Mouse (Mus musculus) ovary, adult 18-20 months (tissue): ENCODE measurements around the gene Ltb4r1.

Source experiments
- DNase-seq: peaks from one replicate; pipeline ENCODE4 v3.0.0; 2022; ENCODE audit warnings: low spot score, mixed read lengths

Ltb4r1 gene

DNA sequence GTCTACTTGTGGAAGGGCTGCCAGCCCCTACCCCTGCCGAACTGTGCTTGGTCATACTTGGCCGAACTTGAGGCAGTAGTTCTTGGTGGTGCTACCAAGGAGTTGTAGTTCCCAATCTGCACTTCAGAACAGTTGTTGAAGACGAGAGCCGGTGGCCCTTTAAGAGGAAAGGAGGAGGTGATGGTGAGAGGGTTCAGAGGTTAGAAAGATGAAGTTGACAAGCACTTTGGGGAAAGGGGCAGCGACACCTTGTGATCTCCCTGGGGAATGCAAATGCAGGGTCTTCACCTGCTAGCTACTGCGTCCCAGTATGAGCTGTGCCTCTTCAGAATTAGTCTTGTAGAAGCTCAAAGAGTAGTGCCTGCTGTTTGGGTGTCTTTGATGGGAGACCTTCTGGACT is 19.4 kb downstream of the Ltb4r1 start:
- DNase-seq: no peak

GRCm38 (mm10) chr14:55787731-55788130 is 22.0 kb downstream of the Ltb4r1 start:
- no peak for DNase-seq

DNA sequence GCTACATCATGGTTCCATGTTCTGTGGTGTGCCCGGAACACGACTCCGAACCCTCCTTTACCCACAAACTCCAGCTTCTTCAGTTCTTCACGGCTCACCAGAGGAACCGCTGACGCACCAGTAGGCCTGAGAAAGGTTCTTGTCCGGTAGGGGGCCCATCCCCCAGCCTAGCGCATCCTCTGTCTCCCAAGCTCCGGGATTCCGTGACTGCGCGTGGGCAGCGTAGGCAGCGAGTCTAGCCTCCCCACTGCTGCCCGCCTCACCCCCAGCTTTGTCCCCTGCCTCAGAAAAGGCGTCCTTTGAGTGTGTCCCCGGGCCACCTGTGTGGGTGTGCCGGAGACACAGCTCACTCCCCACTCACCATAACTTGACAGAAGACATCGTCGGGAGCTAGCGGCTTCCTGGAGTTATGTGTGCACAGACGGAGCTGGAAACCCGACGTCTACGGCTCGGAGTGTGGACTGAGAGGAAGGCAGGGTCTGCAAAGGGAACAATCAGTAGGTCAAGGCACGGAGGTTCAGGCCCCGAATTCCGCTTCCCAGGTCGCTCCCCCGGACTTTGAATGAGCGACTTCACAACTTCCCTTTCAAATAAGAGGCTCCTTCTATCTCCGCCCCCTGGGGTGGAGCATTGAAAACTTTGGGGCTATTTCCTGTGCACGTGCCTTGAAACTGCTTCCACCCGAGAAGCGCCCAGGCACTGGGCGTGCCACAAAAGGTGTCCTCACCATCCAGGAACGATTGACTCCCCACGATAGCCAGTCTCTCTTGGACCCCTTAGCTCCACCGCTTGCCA is 22.7 kb downstream of the Ltb4r1 start, which contains the start of gene Ripk3:
Gene Ripk3 (minus strand): TSS at position 610 of the 795 bp plus-strand sequence.
- DNase-seq: no peak

GRCm38 (mm10) chr14:55793461-55793860 is 27.7 kb downstream of the Ltb4r1 start:
- DNase-seq: no peak

DNA sequence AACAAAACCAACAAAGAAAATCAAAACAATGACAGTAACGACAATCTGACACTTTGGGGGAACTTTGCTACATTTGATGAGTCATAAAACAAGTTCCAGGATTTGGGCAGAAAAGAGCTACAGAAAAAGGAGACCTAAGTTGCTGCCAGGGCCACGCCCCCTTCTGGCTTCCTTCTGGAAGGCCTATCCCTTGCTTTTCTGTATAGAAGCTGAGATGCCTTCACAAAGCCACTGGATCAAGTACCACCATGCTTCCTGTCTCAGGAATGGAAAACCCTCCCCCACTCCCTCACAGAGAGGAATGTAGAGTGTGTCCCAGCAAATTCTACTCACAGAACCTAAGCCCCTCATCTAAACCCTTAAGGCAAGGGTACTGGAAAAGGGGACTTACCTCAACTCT is 28.2 kb downstream of the Ltb4r1 start:
- DNase-seq: no peak

GRCm38 (mm10) chr14:55795380-55796163 is 29.8 kb downstream of the Ltb4r1 start:
- DNase-seq: no peak

DNA sequence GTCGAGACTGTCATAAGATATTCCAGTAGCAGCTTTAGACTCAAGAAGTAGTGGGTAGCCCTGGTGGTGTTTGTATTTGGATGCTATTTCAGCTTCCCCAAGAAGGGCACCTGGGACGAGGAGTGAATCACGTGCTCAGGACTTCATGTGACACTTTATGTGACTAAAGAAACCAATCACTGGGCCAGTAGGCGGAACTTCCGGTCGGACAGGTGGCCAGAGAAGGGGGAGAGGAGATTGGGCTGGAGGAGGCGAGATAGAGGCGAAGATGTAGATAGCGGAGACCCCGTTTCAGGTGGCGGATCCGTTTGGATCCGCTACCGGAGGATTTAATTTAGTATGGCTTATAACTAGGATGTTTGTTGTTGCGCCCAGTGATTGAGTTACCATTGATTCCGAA is 49.1 kb downstream of the Ltb4r1 start:
- DNase-seq: no peak

DNA sequence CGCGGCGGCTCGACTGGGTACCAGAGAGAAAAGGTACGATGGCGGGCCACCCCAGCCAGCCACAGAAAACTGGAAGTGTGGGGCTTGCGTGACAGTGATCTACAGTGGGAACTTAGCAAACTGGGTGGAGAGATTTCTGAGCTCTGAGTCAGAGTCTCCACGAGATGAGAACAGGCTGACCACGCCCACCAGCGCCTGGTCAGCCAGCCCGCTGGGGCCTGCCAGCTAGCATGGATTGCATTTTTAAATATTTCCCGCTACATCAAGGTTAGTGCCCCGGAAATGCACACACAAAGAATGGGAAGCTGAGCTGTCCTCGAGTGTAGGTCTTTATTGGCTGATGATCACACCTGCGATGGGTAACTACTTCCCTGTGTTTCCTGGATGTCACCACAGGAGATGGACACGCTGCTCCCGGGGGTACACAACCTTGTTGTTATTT is 49.6 kb downstream of the Ltb4r1 start:
- no peak for DNase-seq
